Mouse (Mus musculus) kidney, postnatal 0 days (tissue): Measurements from ENCODE around the gene Rit1. TPM values are rescaled to one million over a fixed set of nuclear protein-coding genes. Genes with fewer than 3 reads are reported as not detected.

Source experiments
- polyA plus RNA-seq: library from polyadenylated mRNA; unstranded; fragments of >200 nt; fragmentation: Nextera tagmentation; extraction: Ambion mirVana; gene quantifications from 2 replicates; pipeline ENCODE4 v1.2.1, GENCODE M21; 2015

The Rit1 gene
- polyA plus RNA-seq, 1 experiment from 2014 or later = 62.5 TPM

Other genes starting within 250 kb of the Rit1 start
- 99.3 and 108 TPM in 2 replicates for gene Lmna, start 206.9 kb upstream of the Rit1 start, polyA plus RNA-seq
- 12.5 and 13.8 TPM in 2 replicates for gene Mex3a, start 184.4 kb upstream of the Rit1 start, polyA plus RNA-seq
- 27.4 and 28.9 TPM in 2 replicates for gene Rab25, start 168.5 kb upstream of the Rit1 start, polyA plus RNA-seq
- gene Lamtor2, start 163.8 kb upstream of the Rit1 start, polyA plus RNA-seq = 164 and 173 TPM in 2 replicates
- gene Ubqln4, start 163.1 kb upstream of the Rit1 start, polyA plus RNA-seq = 35.1 and 35.9 TPM in 2 replicates
- gene Ssr2, start 141.0 kb upstream of the Rit1 start, polyA plus RNA-seq = 294 and 311 TPM in 2 replicates
- 53.7 and 65.4 TPM in 2 replicates for gene Arhgef2, start 110.9 kb upstream of the Rit1 start, polyA plus RNA-seq
- gene Rxfp4, start 63.7 kb upstream of the Rit1 start, polyA plus RNA-seq = not detected in 2 replicates
- 71.4 and 72.1 TPM in 2 replicates for gene Khdc4, start 31.0 kb upstream of the Rit1 start, polyA plus RNA-seq
- 8.8 and 9.1 TPM in 2 replicates for gene Syt11, start 58.3 kb downstream of the Rit1 start, polyA plus RNA-seq
- 5.9 and 6.0 TPM in 2 replicates for gene Gon4l, start 118.4 kb downstream of the Rit1 start, polyA plus RNA-seq
- gene Msto1, start 197.2 kb downstream of the Rit1 start, polyA plus RNA-seq = 53.1 and 58.0 TPM in 2 replicates
- 13.0 and 14.2 TPM in 2 replicates for gene Ash1l, start 233.8 kb downstream of the Rit1 start, polyA plus RNA-seq
- gene Dap3, start 234.3 kb downstream of the Rit1 start, polyA plus RNA-seq = 150 and 151 TPM in 2 replicates